Mouse (Mus musculus): ENCODE results near the gene Psma4. TPM values are rescaled to one million over a fixed set of nuclear protein-coding genes. Genes with fewer than 3 reads are reported as not detected.
"Not testable (repeated sequence)": the region's sequence is repeated elsewhere in the genome, so short reads cannot be mapped to it uniquely, and the experiment has no call there.

Psma4 gene
- polyA plus RNA-seq, 1 experiment from 2014 or later: 247 TPM

DNA sequence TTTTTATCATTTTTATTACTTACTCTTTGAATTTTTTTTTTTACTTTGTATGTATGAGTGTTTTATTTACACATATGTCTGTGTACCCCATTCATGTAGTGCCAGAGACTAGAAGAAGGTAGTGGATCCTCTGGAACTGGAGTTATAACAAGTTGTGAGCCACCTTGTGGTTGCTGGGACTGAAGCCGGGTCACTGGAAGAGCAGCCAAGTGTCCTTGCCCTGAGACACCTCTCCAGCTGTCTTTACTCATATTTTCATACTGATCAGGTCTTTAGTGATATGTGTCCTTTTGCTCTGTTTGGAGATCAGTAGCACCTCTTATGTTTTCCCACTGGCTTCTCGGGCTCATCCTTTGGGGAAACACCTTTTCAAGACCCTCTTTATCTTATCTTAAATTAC is 6.1 kb upstream of the Psma4 start:
- ATAC-seq (replicated peaks): no peak
- H3K27me3 ChIP-seq (replicated peaks): no peaks in the 10 kb centered on the region
- no peak overlapping the region for H3K4me3 ChIP-seq
- H3K36me3 ChIP-seq (replicated peaks): no peaks in the 10 kb centered on the region
- no peak overlapping the region for H3K4me2 ChIP-seq
- no peaks in the 10 kb centered on the region for H3K9me3 ChIP-seq
- H3K27ac ChIP-seq: no peak overlapping the region
- 74% methylated on average over 2 of the region's 2 CpGs for WGBS
- H3K4me1 ChIP-seq: no peaks in the 10 kb centered on the region
- H3K9ac ChIP-seq: no peak overlapping the region

DNA sequence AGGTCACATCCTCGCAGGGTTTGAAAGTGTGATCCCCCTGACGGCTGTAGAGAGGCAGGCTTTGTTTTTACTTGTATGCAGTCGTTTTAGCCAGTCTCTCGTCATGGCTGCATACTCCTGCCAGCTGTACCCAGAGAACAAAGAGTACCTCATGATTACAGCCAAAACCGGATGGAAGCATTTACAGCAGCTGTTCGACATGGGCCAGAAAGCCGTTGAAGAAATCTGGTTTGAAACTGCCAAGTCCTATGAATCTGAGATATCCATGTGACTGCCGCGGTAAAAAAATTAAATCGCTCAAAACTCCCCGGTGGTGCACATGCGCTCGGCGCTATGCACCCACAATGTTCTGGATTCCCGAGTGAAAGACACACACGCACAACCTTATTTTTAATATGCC is 4.3 kb upstream of the Psma4 start:
- no peak overlapping the region for H3K27ac ChIP-seq
- ATAC-seq (replicated peaks): no peak
- WGBS: 81% methylated on average over 16 of the region's 16 CpGs
- no peaks in the 10 kb centered on the region for H3K9me3 ChIP-seq
- no peaks in the 10 kb centered on the region for H3K36me3 ChIP-seq (replicated peaks)
- no peak overlapping the region for H3K4me3 ChIP-seq
- peaks cover under 1% of the 10 kb centered on the region; the same call in 1 of the 2 replicates for H3K4me1 ChIP-seq
- H3K27me3 ChIP-seq (replicated peaks): no peaks in the 10 kb centered on the region
- H3K9ac ChIP-seq: no peak overlapping the region
- H3K4me2 ChIP-seq: no peak overlapping the region

DNA sequence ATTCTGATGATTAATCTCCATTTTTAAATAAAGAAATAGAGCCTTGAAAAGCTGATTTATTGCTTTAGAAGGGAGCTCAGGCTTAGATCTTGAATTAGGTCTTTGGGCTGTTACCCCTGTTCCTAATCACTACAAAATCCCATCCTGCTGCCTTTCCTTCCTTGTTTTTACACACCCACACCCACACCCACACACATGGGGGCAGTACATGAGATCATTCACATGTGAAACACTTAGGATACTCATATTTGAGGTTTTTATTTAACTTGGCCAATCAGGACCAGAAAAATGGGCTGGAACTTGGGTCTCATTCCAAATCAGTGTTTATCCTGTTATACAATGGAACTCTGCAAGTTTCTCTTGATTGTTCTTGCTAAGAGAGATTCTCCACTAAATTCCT is 1.1 kb upstream of the Psma4 start:
- peaks cover 29% of the 10 kb centered on the region for H3K4me1 ChIP-seq
- no peak overlapping the region for H3K4me3 ChIP-seq
- H3K4me2 ChIP-seq: no peak overlapping the region
- no peak overlapping the region for H3K9ac ChIP-seq
- ATAC-seq (replicated peaks): no peak
- H3K36me3 ChIP-seq (replicated peaks): 0 out of 2 replicates have a peak, but pooled peaks cover 2% of the 10 kb centered on the region
- H3K27ac ChIP-seq: no peak overlapping the region
- H3K27me3 ChIP-seq (replicated peaks): no peaks in the 10 kb centered on the region
- H3K9me3 ChIP-seq: no peaks in the 10 kb centered on the region

DNA sequence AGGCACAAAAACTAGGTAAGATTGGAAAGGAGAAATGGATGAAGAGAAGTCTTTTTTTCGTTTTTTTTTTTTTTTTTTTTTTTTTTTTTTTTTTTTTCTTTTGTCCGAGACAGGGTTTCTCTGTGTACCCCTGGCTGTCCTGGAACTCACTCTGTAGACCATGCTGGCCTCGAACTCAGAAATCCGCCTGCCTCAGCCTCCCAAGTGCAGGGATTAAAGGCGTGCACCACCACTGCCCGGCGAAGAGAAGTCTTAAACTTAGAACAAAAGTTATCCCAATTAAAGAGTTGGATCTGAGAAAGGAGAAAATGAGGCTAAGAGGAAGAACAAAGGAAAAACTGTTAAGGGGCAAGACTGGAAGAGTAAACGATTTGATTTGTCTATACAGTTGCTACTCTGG is 428 bp upstream of the Psma4 start:
- not testable (repeated sequence) for H3K9me3 ChIP-seq; H3K36me3 ChIP-seq (replicated peaks); H3K27me3 ChIP-seq (replicated peaks)
- Histone ChIP-seq H3K4me2 (peak overlapping the region; percentile 64), H3K4me3 (peak overlapping the region; percentile 62), H3K27ac (peak overlapping the region; percentile 87), H3K4me1 (peaks cover 29% of the 10 kb centered on the region), H3K9ac (peak overlapping the region; percentile 42)
- ATAC-seq (replicated peaks): peak; percentile 65
- 53% methylated on average over 8 of the region's 8 CpGs for WGBS

DNA sequence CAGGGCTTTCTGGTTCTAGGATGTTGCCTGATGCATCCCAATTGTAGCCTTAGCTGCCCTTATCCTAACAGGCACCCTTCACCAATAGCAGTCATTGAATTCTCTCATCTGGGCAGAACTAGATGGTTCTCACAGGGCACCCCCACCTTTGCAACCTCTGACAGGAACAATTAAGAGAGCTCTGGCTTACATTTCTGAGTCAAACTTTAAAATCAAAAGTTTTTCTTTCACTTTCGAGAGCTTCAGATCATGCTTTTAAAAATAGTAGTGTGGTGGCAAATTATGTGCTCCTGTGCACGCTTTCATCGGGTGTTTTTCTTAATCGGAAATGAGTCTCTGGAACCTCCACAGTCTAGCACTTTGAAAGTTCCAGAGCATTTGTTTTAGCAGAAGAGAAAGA is 10.5 kb downstream of the Psma4 start:
- 95% methylated on average over 4 of the region's 4 CpGs for WGBS
- no peaks in the 10 kb centered on the region for H3K27me3 ChIP-seq (replicated peaks)
- no peak for ATAC-seq (replicated peaks)
- no peak overlapping the region for H3K4me3 ChIP-seq
- no peaks in the 10 kb centered on the region for H3K9me3 ChIP-seq
- no peak overlapping the region for H3K27ac ChIP-seq
- no peaks in the 10 kb centered on the region for H3K4me1 ChIP-seq
- no peak overlapping the region for H3K4me2 ChIP-seq
- H3K36me3 ChIP-seq (replicated peaks): peaks cover 30% of the 10 kb centered on the region
- H3K9ac ChIP-seq: no peak overlapping the region

DNA sequence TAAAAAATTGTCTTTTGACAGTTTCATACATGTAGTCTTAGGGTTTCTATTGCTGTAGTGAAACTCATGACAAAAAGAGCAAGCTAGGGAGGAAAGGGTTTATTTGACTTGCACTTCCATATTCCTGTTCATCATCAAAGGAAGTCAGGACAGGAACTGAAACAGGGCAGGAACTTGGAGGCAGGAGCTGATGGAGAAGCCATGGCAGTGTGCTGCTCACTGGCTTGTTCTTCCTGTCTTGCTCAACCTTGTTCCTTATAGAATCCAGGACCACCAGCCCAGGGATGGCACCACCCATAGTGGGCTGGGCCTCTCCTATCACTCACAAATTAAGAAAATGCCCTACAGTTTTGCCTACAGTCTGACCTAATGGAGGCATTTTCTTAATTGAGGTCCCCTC is 13.1 kb downstream of the Psma4 start:
- H3K4me2 ChIP-seq: no peak overlapping the region
- no peaks in the 10 kb centered on the region for H3K9me3 ChIP-seq
- no peak overlapping the region for H3K9ac ChIP-seq
- H3K27ac ChIP-seq: no peak overlapping the region
- peaks cover 11% of the 10 kb centered on the region; the same call in 1 of the 2 replicates for H3K36me3 ChIP-seq (replicated peaks)
- H3K4me1 ChIP-seq: no peaks in the 10 kb centered on the region
- H3K27me3 ChIP-seq (replicated peaks): no peaks in the 10 kb centered on the region
- no peak for ATAC-seq (replicated peaks)
- no peak overlapping the region for H3K4me3 ChIP-seq

DNA sequence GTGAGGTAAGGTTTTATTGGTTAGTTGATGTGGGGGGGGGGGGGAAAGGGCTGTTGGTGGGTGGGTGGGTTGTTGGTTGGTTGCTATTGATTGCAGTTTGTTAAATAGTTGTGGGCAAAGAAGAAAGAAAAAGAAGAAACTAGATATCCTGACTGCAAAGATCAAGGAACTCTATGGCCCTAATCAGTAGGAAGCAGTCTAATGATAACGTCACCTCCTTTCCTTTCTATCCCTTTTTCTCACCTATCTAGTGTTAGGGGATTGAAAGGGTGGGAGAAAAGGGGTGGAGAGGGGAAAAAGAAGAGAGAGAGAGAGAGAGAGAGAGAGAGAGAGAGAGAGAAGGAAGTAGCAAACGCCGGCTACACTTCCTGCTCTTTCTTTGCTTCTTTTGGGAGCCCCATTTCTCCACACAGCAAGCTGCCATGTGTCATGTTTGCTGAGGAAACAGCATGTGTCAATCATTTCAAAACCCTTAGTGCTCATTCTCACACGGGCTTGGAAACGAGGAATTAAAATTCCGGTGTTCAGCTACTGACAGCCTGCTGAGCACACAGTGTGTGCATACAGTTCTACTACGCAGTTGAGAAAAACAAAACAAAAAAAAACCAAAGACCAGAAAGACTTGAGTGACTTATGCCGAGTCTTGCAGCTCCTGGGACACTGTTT is 19.5 kb downstream of the Psma4 start:
- Histone ChIP-seq H3K9me3 (no peaks in the 10 kb centered on the region), H3K4me2 (no peak overlapping the region), H3K9ac (no peak overlapping the region), H3K4me3 (no peak overlapping the region), H3K36me3 (replicated peaks) (no peaks in the 10 kb centered on the region), H3K27ac (no peak overlapping the region), H3K4me1 (no peaks in the 10 kb centered on the region), H3K27me3 (replicated peaks) (no peaks in the 10 kb centered on the region)
- ATAC-seq (replicated peaks): no peak
- 62% methylated on average over 8 of the region's 8 CpGs for WGBS

DNA sequence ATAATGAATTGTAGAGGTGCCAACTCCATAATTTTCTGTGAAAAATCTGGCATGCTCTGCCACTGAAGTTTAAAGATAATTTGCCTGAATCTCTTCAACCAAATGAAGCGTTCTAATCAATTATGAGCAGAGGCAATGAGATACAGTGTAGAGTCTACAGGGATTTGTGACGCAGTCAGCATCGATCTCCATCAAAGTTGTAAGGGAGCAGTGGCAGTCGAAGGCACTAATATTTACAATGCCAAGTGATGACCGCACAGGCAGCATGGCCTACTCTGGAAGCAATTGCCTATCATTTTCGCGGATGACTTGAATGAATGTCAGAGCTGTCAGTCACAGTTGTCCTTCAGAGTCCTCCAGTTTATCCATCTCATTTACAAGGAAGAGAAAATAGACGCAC is 30.1 kb downstream of the Psma4 start, which contains the start of gene Chrna5:
TSS of gene Chrna5 (plus strand) at position 207 of the 400 bp plus-strand sequence.
- Histone ChIP-seq H3K4me1 (peaks cover 22% of the 10 kb centered on the region), H3K36me3 (replicated peaks) (no peaks in the 10 kb centered on the region), H3K27me3 (replicated peaks) (peaks cover 25% of the 10 kb centered on the region; the same call in 1 of the 2 replicates), H3K4me3 (peak within 1 kb of the TSS; percentile 46), H3K4me2 (peak within 1 kb of the TSS; percentile 58), H3K9me3 (no peaks in the 10 kb centered on the region), H3K9ac (peak within 1 kb of the TSS; percentile 3; the same call in 1 of the 2 replicates), H3K27ac (no peak within 1 kb of the TSS)
- ATAC-seq (replicated peaks): peak; percentile 55; the same call in 1 of the 2 replicates
- 30% methylated on average over 8 of the region's 8 CpGs for WGBS

DNA sequence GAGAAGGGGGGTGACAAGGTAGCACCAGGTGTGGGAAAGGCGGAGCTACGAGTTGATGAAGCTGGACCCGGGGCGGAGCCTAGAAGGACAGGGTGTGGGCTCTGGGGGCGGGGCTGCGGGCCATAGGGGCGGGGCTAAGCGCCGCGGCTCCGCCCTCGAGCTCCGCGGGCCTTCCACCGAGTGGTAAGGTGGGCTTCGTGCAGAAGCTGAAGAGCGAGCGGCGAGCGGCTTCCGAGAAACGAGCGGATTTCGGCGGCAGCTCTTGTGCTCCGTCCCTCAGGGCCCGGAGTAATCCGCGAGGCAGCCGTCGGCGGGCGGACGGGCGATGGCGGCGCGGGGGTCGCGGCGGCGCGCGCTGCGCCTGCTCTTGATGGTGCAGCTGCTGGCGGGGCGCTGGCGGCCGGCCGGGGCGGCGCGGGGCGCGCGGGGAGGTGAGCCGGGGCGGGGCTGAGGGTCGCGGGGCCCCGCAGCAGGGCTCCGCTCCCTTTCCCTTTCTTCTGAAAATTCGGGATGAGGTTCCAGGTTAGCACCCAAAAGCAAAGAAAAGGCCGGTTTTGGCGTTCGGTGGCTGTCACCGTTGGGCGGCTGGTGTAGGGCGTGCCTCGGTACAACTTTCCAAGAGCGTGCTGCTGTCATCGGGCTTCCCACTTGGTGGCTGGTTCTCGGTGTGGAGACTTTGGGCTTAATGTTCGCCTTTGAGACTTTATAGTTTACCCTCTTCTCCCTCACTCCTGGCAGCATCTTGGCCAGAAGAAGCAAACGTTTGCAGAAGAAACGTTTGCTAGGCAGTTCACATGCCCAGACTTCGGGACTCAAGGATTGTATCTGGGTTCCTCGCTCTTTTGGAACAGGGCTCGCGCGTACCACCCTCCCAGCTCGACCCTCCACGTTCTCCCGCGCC is 31.0 kb downstream of the Psma4 start:
- peaks cover 25% of the 10 kb centered on the region; the same call in 1 of the 2 replicates for H3K27me3 ChIP-seq (replicated peaks)
- peak overlapping the region; percentile 58 for H3K4me2 ChIP-seq
- peak; percentile 86 for ATAC-seq (replicated peaks)
- H3K4me3 ChIP-seq: peak overlapping the region; percentile 46
- H3K36me3 ChIP-seq (replicated peaks): no peaks in the 10 kb centered on the region
- H3K9me3 ChIP-seq: no peaks in the 10 kb centered on the region
- WGBS: under 1% methylated on average over 76 of the region's 85 CpGs
- peaks cover 22% of the 10 kb centered on the region for H3K4me1 ChIP-seq
- H3K27ac ChIP-seq: no peak overlapping the region
- peak overlapping the region; percentile 3; the same call in 1 of the 2 replicates for H3K9ac ChIP-seq

DNA sequence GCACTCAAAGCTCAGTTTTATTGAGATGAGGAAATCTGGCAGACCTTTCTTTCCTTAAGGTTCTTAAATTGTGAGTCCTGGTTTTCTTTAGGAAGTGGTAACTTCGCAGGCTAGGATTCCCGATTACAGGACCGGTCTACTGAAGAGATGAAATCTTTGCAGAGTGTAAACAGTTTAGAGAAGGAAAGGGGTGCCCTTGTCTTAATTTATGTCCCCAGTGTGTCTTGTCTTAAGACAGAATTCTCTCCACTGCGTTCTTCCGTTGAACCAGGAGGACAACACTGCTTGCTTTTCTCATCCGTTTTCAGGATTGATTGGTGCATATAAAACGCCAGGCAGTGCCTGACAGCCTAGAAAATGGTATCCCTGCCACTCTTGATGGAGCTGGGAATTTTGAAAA is 31.8 kb downstream of the Psma4 start:
- 7% methylated on average over 7 of the region's 7 CpGs for WGBS
- H3K27ac ChIP-seq: no peak overlapping the region
- no peaks in the 10 kb centered on the region for H3K36me3 ChIP-seq (replicated peaks)
- H3K9me3 ChIP-seq: no peaks in the 10 kb centered on the region
- H3K4me3 ChIP-seq: peak overlapping the region; percentile 46
- peaks cover 22% of the 10 kb centered on the region; the same call in 1 of the 2 replicates for H3K27me3 ChIP-seq (replicated peaks)
- no peak for ATAC-seq (replicated peaks)
- H3K4me1 ChIP-seq: peaks cover 22% of the 10 kb centered on the region
- H3K4me2 ChIP-seq: peak overlapping the region; percentile 58
- no peak overlapping the region for H3K9ac ChIP-seq

DNA sequence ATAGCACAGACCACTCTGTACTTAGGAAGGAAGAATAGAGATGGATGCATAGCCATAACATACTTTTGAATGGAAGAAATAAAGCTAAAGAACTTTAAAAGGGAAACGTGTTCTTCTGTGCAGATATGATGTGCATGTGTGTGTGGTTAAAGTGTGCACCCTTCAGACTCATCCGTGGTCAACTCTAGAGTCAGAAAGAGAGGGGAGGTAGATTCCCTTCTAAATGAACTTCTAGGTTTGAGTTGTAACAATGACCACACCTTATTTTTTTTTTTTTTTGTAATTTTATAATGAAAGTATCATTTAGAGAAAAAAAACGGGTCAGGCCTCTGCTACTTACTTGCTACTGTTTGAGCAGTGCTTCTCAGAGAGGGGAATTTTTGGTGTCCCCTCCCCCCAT is 39.8 kb downstream of the Psma4 start:
- H3K27ac ChIP-seq: no peak overlapping the region
- WGBS: 84% methylated on average over 3 of the region's 3 CpGs
- no peak overlapping the region for H3K9ac ChIP-seq
- ATAC-seq (replicated peaks): no peak
- H3K4me1 ChIP-seq: no peaks in the 10 kb centered on the region
- no peak overlapping the region for H3K4me3 ChIP-seq
- H3K4me2 ChIP-seq: no peak overlapping the region
- H3K27me3 ChIP-seq (replicated peaks): 0 out of 2 replicates have a peak, but pooled peaks cover 2% of the 10 kb centered on the region
- no peaks in the 10 kb centered on the region for H3K9me3 ChIP-seq
- H3K36me3 ChIP-seq (replicated peaks): no peaks in the 10 kb centered on the region

DNA sequence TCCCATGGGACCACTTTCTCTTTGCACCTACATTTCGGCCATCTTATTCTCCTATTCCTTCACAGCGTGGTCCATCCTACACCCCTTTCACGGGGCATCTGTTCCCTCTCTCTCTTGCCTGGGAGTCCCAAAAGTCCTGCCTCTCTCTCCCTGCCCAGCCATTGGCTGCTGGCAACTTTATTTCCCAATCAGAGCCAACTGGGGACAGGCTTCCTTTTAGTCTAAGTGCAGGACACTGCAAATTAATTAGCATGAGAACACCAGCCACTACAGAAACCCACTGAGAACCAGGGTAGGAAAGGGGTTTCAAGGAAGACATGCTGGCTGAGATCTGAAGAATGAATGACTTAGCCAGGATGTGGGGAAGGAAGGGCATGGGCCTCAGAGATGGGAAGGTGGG is 43.8 kb downstream of the Psma4 start:
- no peak for ATAC-seq (replicated peaks)

More for the DNA sequence above, 43.8 kb downstream of the Psma4 start:
- H3K36me3 ChIP-seq (replicated peaks): no peaks in the 10 kb centered on the region
- 51% methylated on average over 3 of the region's 3 CpGs for WGBS
- no peak overlapping the region for H3K27ac ChIP-seq
- H3K4me3 ChIP-seq: no peak overlapping the region
- no peaks in the 10 kb centered on the region for H3K9me3 ChIP-seq
- H3K4me1 ChIP-seq: no peaks in the 10 kb centered on the region
- H3K9ac ChIP-seq: no peak overlapping the region
- H3K4me2 ChIP-seq: no peak overlapping the region
- H3K27me3 ChIP-seq (replicated peaks): no peaks in the 10 kb centered on the region
